Mouse (Mus musculus) cerebellum, adult 11-12 months (tissue): ENCODE measurements around the gene Gm5269.
A peak's percentile ranks its signal among the peaks of the same experiment; 100 is the strongest.

Source experiments
- DNase-seq: peaks from one replicate; pipeline ENCODE4 v3.0.0; 2022

Gm5269 gene

DNA sequence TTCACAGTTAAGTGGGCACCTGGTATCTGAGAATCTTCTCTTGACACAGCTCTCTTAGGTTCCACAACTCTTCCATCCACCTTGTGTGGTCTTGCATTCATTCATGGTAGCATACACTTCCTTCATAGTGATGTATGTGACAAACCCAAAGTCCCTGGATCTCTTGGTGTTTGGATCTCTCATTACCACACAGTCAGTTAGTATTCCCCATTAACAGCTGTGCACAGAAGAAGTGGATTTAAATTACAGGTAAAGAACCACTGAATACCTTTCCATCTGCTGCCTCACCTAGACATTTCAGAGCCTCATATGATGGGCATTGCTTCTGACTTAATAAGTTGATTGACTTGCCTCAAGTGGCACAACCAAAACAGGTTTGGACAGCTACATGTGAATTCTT lies at the start of gene Gm5269:
Gene Gm5269 (minus strand): TSS at position 101 of the 400 bp plus-strand sequence.
- no peak for DNase-seq

DNA sequence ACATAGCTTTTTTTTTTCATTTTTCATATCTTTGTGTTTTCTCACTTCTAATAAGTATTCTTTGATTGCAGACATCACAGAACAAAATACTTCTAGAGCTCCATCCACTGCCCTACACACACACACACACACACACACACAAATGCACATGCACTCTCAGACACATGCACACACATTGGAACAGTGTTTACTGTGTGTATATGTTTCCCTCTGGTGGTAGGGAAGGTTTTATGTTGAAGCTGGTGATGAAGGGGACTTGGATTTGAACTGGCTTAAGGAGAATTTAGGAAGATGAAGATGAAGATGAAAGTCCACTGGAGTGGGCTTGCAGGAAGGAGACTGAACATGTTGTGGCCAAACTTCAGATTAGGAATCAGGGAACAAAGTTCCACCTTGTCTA lies 41.1 kb upstream of the Gm5269 start:
- DNase-seq: no peak

DNA sequence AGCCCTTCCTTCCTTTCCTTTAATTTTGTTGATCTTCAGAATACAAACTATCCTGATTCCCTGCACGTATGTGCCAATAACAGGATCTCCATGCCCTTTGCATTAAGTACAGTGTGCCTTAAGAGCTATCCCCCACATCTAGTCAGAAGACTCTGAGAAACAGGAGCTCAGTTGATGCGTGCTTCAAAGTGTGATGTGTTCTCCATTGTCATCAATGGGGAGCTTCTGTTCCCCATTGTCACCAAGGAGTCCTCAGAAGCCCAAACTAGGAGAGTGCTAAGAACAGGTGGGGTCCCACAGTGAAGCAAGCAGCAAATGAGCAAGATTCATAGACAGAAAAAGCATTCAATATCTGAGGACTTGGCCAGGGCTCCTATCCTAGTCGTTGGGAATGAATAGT lies 36.8 kb upstream of the Gm5269 start:
- no peak for DNase-seq

DNA sequence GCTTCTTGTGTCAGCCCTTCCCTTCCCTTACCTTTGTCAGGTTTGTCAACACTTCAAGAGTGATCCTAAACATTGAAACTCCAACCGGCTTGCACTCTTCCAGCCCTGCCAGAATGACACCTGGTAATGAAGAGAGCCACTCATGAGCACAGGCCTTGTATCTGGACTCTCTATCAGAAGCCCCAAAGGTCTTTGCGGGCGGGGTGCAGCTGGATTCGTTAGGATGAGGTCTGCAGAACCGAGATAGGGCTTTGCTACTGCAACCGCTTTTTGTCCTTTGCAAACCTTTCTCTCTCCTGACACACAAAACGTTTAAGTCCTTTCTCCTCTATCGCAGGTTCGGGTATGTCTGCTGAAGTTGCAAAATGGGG lies 36.3 kb upstream of the Gm5269 start, which contains the start of gene Slc40a1:
Gene Slc40a1 (minus strand): TSS at position 131 of the 371 bp plus-strand sequence.
- no peak for DNase-seq

DNA sequence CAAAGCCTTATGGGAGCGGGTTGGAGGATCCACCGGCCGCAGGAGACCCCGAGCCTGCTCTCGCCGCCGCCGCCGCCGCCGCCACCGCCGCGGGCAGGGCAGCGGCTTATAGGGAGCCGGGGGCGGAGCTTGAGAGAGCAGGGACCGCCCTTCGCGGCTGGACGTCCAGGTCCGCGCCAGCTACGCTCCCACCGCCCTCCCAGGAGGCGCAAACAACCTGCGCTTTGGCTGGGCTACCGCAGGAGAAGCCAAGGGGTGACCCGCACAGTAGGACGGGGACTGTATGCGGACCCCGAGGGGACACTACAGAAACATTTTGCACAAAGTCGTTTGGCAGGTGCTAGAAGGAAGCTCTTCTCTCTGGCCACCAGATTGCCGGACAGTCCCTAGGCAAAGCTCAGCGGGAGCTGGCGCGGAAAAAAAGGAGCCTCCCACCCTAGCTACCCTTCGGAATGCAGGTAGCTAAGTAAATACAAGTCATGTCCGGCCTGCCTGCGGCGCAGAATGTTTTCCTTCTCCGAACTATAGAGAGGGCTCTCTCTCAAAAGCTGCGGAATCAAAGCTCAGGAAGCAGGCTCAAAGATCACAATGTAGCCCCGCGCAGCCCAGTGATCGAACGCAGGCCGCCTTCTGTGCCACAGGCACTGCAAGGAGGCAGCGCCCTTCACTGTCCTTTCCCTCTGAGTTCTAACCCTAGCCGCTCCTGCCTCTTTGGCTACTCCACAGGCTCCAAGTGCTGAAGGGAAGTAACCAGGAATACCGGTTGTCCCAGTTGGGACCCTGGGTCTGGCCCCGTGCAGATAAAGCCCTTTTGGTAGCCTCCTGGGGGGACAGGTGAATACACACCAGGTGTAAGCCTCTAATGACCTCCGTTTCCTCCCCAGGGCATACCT lies 35.7 kb upstream of the Gm5269 start:
- DNase-seq: peak; percentile 12

DNA sequence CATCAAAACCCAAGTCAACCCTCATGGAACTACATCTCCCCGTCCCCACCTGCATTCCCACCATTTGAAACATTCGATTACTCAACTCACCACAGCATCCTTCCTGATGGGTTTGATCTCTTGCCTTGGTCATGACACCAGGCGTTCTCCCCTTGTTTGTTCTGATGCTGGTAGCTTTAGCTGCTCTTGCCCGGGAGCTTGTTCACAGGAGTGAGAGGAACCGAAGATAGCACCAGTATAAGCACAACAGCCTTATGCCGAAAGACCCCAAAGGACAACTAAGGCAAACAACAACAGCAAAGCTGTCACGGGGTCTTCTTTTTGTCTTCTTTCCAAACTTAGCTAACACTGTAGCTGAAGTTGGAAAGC lies 35.0 kb upstream of the Gm5269 start:
- no peak for DNase-seq

DNA sequence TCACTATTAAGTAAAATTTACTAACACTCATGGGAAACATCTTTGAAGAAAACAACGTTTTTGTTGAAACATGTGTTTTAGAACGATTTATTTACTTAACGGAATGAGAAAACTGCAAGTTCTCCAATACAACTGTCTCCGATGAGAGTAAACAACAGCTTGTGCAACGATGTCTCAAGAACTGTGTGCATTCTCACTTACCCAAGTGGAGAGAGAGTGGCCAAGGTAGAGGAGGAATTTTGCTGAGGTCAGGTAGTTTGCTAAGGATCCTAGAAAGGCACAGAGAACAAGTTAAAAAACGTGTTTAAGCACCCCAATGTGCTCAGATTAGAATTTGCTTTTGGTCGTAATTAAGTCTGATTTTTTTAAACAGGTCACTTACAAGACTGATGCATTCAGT lies 34.4 kb upstream of the Gm5269 start:
- no peak for DNase-seq

DNA sequence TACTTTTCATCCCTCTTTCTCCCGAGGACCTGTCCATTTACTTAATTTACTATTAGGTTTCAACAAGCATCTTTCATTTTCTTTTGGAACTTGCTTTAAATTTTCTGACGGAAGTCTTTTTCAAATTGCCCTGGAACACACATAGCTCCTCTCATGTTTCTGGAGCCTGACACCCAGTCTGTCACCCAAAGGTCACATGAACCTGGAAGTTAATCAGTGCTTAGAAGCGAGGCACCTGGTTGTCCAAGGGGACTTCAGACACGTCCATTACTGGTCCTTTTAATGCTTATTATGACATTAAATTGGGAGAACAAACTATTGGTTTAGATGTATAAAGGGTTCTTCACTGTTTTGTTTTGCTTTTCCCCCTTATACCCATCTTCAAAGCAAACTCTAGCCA lies 33.2 kb upstream of the Gm5269 start:
- DNase-seq: no peak

DNA sequence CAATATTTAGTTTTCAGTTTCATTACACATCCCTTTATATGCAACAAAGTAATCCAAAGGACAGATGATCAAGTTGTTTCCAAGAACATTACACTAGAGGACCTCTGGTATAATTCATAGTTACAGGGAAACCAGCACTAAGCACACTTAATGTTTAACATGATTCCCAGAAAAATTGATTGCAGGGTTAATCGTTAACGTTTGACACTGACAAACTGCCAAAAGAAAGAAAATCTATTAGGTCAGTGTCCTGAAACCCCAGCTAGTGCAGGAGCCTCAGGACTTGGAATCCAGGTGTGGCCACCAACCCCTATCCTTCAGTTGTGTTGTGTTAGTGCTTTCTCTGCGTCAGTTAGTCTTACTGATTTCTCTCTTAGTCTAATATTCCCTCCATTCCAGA lies 30.6 kb upstream of the Gm5269 start:
- DNase-seq: no peak

DNA sequence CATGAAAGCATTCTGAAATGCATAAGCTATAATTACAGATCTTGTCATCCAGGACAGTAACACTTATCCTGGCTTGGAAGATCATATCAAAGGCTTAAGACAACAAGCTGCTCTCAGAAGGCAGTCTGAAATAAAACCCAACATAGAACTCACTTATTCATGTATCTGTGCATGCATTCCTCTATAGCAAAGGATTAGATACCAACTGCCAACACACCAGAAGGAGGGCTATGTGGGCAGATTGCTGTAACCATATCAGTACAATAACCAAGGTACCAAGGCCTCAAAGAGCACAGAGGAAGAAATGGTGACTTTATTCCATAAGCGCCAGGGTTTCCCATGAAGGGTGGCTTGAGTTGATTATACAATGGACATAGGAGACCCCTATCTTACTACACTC lies 29.7 kb upstream of the Gm5269 start:
- DNase-seq: no peak

DNA sequence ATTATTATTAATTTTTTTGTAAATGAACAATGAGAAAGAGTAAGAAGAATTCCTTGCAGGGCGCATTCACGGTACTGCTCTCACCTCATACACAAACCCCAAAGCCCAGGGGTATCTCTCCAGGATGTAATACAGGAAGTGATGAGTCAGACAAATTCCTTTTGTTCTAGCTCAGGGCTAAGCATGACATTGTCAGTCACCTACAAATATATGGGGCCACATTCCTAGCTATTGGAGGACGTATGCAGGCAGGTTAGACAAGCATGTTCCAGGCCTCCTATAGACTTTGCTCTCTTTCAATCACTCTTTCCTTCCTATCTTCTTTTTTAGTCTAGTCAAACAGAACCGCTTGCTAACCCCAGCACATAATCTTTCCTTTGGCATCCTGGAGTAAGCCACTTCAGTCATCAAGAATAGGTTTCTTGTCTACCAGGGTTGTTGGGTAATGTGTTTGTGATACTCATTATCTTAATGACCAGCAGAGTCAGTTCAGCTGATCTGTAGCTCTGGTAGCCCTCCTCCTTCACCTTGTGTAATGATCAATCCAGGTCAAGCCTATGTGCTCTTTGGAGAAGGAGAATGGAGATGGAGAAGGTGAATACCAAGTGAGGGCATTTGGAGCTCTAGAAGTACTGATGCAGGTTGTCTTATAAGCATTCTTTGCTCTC lies 27.2 kb upstream of the Gm5269 start:
- no peak for DNase-seq

DNA sequence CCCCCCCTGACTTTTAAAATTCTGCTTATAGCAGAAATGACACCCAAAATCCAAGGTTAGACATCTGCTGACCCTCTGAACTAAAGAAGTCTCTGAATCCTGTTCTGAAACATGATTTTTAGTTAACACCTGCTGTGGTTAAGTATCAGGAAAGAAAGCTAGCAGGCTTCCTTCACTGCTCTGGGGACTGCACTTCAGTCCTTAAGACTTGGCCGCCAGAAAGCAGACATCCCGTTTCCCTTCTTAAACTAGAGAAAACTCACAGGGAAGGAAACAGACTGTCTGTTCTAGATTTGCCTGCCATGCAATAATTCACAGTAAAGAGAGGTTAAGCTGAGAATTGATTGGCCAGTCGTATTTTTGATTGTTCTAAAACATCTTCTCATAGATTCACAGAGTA lies 26.1 kb upstream of the Gm5269 start:
- no peak for DNase-seq

DNA sequence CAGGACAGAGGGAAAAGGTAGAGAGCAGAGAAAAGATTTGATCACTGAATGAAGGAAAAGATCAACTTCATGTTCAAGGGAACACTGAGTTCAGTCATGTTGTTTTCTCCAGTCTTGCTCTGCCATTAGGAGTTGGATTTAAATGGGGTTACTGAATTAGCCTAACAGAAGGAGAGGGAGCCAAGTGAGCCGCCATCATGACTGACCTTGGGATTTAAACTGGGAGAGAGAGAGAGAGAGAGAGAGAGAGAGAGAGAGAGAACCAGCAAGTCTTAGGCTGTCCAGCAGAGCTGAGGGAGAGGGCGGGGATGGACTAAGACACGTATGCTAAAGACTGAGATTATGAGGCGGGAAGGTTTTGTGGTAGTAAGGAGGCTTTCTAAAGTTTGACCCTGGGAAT lies 24.2 kb upstream of the Gm5269 start:
- no peak for DNase-seq

DNA sequence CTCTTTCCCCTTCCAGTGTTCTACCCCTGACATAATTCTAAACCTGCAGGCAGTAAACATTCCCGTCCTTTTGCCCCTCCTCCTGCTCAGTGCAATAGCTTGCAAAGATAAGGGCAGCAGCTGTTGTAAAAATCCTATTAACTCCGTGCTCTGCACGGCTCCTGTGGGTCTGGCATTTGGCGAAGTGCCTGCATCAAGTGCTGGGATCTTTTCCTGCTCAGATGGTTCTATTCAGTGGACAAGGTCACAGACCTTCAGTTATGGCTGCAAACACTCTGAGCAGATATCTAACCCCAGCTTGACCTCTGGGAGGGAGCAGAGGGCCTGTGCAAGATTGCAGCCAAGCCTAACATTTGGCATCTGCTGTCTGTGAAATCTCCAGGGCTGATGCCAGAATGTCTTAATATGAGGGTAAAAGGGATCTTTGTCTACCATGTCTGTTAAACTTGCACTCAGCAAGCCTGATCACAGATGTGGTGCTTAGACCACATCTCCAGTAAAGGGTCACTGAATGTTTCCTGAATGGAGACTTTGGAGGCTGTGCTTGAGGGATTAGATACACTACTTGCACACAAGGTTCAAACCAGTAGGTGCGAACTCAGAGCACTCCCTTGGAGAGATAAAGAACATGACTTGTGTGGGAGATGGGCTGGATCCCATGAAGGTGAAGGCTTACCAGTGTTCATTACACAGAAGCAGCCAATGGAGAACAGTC lies 15.2 kb upstream of the Gm5269 start:
- no peak for DNase-seq

DNA sequence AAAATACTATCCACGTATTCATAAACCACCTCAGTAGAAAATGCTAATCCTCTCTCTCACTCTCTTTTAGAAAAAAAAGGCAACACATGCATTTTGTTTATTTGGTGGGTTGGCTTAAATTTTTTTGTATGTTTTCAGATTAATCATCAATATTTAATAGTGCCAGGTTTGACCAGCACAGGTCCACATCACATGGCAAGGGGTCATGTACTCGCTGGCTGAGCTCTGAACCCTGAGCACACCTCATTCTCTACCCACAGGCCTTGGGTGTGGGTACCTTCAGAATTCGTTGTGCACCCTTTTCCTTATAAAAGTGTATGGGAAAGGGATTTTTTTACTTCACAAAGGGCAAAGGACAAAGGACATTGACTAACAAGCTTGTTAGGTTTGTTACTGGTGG lies 14.1 kb upstream of the Gm5269 start:
- DNase-seq: no peak

DNA sequence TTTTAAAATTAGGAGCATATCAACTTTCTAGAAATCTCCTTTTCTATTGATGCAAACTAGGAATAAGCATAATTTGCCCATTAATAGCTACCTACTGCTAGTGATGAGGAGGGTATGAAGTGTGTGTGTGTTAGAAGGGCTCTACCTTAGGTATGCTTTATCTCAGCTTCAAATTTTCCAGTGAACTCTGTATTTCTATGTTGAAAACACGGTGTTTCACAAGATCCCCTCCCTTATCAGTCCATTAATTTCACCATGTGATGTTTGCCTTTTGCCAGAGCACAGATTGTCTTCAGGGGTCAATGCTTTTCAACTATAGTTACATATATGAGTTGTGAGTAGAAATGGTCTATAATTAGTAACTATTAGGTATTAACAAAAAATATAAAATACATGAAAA lies 8.0 kb upstream of the Gm5269 start:
- no peak for DNase-seq

DNA sequence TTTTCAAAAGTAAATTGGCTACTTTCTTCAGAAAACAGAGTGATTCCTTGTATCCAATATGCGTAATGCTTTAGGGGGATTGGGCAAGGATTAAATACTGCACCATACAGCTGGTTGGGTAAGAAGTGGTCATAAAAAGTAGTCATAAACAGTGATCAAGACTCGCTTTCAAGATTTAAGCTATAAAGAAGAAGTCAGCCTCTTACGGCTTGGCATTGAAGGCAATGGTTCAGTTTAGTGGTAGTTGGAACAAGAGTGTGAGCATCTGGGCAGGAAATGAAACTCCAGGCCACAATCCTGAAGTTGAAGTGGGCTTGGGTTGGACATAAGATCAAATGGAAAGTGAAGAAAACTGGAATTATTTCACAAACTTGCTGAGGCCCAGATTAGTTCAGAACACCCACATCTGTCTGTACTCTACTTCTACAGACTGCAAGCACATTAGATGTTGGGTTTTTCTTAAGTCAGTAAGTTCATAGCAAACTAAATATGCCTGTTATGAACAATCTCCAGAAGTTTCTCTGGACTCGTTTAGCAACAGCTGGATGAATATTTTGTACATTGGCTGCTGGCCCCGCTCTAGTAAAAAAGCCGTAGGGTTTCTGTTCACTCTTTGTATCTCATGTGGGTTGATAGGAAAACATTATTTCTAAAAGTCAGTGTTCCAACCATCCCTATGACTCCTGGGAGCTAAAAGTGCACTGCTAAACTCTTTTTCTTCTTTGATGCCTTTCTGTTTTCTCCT lies 4.3 kb upstream of the Gm5269 start:
- DNase-seq: no peak

DNA sequence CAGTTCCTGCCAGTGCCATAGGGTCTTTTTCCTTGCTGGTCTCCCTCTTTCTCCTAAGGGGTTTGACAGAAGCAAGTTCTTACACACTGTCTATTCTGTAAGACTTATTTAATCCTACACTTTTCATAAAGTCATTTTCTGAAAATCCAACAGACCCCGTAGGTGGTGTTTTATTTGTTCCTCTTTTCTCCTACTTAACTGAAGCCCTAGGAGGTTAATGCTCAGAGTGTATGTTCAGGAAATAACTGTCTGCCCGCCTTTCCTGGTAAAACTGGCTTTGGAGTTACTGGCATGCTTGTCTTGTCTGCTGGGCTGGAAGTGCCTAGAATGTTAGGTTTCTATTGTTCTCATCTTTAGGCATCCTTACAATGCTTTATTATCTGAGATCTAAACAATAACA lies 1.9 kb upstream of the Gm5269 start:
- DNase-seq: no peak

DNA sequence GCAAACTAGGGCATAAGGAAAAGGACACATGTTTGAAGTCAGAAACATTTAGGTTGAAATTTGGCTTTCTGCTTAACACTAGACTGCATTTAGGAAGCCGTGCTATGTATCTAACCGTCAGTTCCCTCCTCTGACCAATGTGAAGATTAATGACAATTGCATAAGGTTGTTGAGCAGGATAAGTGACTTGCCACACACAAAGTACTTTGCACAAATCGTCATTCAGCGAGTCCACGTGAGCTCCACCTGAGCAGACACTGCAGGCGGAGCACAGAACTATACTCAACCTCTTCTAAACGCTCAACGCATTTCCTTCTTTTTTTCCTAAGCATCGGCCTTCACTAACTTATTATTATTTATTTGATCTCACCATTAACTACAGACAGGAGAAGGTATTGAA lies 3.3 kb downstream of the Gm5269 start:
- DNase-seq: no peak

DNA sequence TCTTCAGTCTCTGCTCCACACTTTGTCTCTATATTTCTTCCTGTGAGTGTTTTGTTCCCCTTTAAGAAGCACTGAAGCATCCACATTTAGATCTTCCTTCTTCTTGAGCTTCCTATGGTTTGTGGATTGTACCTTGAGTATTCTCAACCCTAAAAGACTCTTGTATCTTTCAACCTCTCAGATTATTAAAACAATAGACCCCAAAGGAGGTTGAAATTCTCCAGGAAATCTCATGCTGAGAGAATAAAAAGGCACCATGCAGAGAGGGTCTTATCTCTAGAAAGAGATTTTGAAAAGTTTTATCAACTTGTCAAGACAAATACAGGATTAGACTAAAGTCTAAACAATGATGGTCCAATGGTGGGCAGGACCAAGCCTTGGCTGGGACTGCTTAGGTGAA lies 6.7 kb downstream of the Gm5269 start:
- no peak for DNase-seq

DNA sequence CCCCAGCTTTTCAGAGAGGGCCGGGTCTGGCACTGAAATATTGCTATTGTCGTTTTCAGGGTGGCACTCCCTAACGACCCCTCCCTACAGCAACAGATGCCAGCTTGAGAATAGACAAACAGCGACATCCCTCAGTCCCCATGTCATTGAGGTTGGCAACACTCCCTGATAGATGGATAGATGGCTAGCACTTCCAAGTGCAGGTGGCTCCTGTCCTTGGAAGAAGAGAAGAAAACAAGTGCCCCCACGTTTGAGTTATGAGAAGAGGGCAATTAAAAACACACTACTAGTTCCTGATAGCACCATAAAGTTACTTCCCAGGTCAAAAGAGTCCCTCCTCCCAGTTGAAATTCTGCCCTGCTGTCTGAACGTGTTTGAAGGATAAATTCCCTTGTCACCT lies 8.0 kb downstream of the Gm5269 start:
- DNase-seq: no peak

DNA sequence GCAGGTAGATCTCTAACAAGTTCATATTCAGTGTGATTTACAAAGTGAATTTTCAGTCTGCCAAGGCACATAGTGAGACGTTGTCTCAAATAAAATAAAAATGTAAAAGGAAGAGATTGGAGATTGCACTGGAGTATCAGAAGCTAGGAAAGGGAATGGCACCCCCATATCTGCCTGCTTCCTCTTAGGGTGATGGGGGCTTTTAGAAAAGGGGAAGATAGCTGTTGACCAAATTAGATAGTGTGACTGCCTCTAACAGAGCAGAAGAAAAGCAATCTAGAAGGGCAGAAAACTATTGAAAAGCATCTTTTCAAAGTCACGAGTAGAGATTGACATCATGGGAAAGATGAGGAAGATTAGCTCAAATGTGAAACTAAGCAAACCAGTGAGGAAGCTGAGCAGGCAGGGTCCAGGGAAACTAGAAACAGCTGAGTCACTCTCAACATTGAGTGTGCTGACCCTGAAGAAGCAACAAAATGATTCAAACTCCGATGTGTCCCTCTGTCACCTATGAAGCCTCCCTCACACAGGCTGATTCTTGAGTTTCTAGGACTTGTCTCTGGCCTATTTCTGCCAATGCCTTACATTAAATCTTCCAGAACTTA lies 8.7 kb downstream of the Gm5269 start:
- no peak for DNase-seq

DNA sequence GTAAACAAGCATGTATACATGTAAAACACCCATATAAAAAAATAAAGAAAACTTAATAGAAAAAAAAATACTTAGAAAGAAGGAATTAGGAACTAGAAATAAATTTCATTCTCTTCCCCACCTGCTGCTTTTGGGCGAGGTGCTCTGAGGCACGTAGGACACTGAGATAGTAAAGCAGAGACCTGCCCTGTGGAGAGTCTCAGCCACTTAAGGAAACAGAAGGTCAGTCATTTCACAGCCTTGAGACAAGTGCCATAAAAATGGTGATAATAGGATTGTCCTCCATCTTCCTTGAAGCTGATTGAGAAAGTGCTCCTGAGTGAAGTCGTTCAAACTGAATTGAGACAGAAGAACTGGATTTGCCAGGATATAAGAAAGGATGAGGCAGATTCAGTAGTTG lies 12.6 kb downstream of the Gm5269 start:
- DNase-seq: no peak
